Mouse (Mus musculus) splenic B cell, adult 2 months (primary cell): ENCODE measurements around the gene Gm10801.
"Not testable (repeated sequence)": the region's sequence is repeated elsewhere in the genome, so short reads cannot be mapped to it uniquely, and the experiment has no call there.

Source experiments
- DNase-seq: peaks from one replicate; pipeline ENCODE4 v3.0.0-alpha.2; 2011; ENCODE audit warnings: low read depth, low spot score
- H3K27me3 ChIP-seq: 2 replicates; pipeline ENCODE4 v1.6.1; 2012; ENCODE audit warnings: mild to moderate bottlenecking, low read length, moderate library complexity, mixed read lengths; ENCODE audit not compliant: control insufficient read depth, poor library complexity, insufficient read depth, severe bottlenecking
- H3K36me3 ChIP-seq: 2 replicates; pipeline ENCODE4 v1.6.1; 2012; ENCODE audit warnings: mild to moderate bottlenecking, low read length, moderate library complexity, mixed read lengths; ENCODE audit not compliant: control insufficient read depth, poor library complexity, insufficient read depth, severe bottlenecking

The Gm10801 gene

DNA sequence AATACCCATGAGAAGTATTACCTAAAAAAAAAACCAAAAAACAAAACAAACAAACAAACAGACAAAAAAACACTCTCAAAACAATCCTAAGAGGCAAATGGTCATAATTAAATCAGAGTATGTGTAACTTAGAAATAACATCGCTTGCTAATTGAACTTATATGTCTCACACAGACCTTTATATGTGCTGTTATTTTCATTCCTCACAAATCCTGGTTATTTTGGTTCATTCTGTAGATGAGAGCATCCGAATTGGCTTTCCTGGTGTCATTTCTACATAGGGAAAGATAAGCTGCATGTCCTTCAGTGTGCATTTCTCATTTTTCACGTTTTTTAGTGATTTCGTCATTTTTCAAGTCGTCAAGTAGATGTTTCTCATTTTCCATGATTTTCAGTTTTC lies at the start of gene Gm10801:
TSS of gene Gm10801 (plus strand) at position 301 of the 400 bp plus-strand sequence.
- H3K36me3 ChIP-seq, DNase-seq, H3K27me3 ChIP-seq: not testable (repeated sequence)

DNA sequence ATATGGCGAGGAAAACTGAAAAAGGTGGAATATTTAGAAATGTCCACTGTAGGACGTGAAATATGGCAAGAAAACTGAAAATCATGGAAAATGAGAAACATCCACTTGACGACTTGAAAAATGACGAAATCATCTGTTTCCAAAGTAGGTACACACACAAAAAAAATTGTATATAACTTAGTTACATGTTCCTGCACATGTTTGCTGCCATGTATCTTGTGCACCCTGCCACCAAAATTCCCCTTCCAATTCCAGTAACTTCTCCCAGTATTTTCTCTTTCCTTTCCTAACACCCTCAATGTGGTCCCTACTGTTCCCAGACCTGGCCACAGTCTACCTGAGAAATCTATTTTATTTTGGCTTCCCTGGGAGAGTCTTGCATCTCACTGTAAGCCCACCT lies 5.2 kb downstream of the Gm10801 start, which contains the start of gene Gm10800:
TSS of gene Gm10800 (minus strand) at position 101 of the 400 bp plus-strand sequence.
- not testable (repeated sequence) for H3K36me3 ChIP-seq, H3K27me3 ChIP-seq, DNase-seq

DNA sequence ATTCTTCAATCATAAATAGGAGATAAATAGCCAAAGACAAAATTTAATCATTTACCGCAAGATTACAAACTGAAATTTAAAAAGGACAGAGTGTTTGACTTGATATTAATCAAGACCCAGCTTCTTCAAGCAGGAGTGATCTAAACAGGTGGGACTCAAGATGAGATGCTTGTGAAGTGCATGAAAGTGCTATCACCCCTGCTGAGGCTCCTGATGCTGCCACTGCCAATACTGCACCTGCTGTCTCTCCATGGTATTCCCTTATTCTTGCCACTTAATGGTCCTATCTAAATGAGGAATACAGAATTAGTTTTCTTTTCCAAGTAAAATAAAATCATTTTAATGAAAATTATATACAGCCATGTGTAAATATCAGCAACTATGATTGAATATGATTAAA lies 35.5 kb downstream of the Gm10801 start:
- no peak for DNase-seq
- Histone ChIP-seq H3K27me3 (no peaks in the 10 kb centered on the region), H3K36me3 (no peaks in the 10 kb centered on the region)
